Mouse (Mus musculus) testis, adult 2 months (tissue): ENCODE measurements around the gene Rapsn.

Experiments used
- CTCF ChIP-seq: fragments of 200-500 bp; IDR thresholded peaks from 2 replicates; pipeline ENCODE4 v1.5.1; 2012; ENCODE audit warnings: low read depth, mild to moderate bottlenecking, inconsistent platforms, low read length, moderate library complexity; ENCODE audit not compliant: control insufficient read depth, insufficient read depth, insufficient replicate concordance
- POLR2A ChIP-seq: fragments of 200-500 bp; IDR thresholded peaks from 2 replicates; pipeline ENCODE4 v1.6.1; 2012; ENCODE audit warnings: low read depth, mild to moderate bottlenecking, inconsistent platforms, low read length, moderate library complexity; ENCODE audit not compliant: control insufficient read depth

- TF ChIP-seq CTCF (no peak), POLR2A (no peak)
Observed at GRCm38 (mm10) chr2:91078314-91079025, 43.0 kb downstream of the Rapsn start.
